Mouse (Mus musculus): ENCODE results near the gene Phf2.
"Not testable (repeated sequence)": the region's sequence is repeated elsewhere in the genome, so short reads cannot be mapped to it uniquely, and the experiment has no call there.

Gene Phf2

DNA sequence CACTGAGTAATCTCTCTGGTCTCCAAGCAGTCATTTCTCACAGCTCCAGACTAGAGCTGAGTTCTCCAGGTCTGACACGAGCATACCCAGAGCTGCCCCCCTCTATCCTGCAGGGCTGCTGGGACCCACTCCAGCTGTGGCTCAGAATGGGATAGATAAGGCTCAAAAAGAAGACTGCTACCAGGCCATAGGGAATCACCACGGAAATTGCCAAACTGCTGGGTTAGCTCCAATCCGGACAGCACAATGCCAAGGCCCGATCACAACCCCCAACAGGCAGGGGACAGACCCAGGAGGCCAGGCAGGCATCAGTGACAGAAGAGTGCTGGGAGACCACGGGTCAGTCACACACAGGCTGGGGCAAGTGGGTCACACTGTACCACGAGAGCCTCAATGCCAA lies 12.9 kb downstream of the Phf2 start:
- no peak for DNase-seq (ENCODE audit: low spot score in 2 of 2)

- no peak for DNase-seq (ENCODE audit: low spot score in 2 of 2)
These were observed 13.5 kb downstream of the Phf2 start for GRCm38 (mm10) chr13:48857246-48857932.

GRCm38 (mm10) chr13:48853947-48854346 lies 17.0 kb downstream of the Phf2 start:
- no peak for DNase-seq (ENCODE audit: low spot score in 2 of 2)

- no peak for DNase-seq (ENCODE audit: low spot score in 2 of 2)
These were observed 17.4 kb downstream of the Phf2 start for GRCm38 (mm10) chr13:48853475-48853874.

DNA sequence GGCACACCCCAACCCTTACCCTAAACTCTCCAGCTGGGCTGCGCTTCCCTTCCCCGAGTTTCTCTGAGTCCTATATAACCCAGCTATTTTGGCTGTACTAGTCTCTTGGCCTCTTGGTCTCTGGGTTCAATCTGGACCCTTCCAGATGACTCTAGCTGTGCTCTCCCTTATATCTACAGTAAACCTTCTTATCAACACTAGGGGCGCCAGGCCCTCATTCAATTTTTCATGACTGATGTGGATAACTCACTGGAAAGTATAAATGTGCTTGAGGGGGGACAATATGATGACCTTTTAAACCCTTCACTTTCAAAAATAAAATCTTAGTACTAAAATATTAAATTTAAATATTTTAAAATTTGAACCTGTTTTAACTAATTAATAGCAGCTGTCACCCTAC lies 18.1 kb downstream of the Phf2 start:
- DNase-seq (ENCODE audit: low spot score in 2 of 2) = no peak

GRCm38 (mm10) chr13:48851719-48852118 lies 19.2 kb downstream of the Phf2 start:
- DNase-seq (ENCODE audit: low spot score in 2 of 2) = no peak

DNA sequence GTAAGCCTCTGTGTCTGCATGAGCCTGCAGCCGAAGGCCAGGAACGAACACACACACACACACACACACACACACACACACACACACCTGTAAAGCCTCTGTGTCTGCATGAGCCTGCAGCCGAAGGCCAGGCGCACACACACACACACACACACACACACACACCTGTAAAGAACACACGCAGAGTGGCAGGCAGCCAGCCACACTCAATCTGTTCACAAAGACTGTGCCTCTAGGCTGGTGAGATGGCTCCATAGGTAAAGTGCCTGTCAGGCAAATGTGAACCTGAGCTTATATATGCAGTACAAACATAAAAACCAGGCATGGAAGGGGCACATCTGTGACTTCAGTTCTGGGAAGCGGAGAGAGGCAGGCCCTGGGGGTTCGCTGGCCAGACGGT lies 20.1 kb downstream of the Phf2 start:
- no peak for DNase-seq (ENCODE audit: low spot score in 2 of 2)

GRCm38 (mm10) chr13:48850326-48850725 lies 20.6 kb downstream of the Phf2 start:
- DNase-seq (ENCODE audit: low spot score in 2 of 2) = no peak

GRCm38 (mm10) chr13:48849155-48849554 lies 21.8 kb downstream of the Phf2 start:
- no peak for DNase-seq (ENCODE audit: low spot score in 2 of 2)

DNA sequence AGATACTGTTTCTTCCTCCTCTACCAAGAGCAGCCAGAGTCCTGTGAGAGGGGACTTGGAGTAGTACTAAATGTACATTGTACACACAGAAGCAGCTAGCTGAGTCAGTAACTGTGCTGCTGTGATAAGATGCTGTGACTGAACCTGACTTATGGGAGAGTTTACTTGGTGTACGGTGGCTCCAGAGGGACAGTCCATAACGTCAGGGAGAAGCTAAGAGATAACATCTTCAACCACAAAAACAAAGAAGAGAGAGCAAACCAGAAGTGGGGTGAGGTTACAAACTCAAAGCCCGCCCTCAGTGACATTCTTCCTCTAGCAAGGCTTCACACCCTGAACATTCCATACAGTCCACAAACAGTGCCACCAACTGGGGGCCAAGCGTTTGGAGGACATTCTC lies 25.6 kb downstream of the Phf2 start:
- peak; percentile 22 to 31 for DNase-seq (ENCODE audit: low spot score in 2 of 2)

DNA sequence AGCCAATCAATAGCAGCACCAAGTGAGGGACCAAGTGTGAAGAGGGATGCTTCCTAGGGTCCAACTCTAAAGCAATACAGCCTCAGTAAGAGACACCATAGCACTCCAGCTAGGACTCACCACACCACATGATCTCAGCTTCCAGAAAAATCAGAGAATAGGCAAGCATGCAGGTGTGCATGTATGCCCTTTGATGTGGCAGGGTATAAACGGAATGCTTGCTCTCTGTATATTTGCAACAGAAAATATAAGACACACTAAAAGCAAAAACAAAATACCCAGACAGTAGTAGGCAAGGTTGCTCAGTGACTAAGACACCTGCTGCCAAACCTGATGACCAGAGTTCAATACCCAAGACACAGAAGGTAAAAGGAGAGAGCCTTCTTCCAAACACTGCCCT lies 27.4 kb downstream of the Phf2 start:
- DNase-seq (ENCODE audit: low spot score in 2 of 2) = no peak

DNA sequence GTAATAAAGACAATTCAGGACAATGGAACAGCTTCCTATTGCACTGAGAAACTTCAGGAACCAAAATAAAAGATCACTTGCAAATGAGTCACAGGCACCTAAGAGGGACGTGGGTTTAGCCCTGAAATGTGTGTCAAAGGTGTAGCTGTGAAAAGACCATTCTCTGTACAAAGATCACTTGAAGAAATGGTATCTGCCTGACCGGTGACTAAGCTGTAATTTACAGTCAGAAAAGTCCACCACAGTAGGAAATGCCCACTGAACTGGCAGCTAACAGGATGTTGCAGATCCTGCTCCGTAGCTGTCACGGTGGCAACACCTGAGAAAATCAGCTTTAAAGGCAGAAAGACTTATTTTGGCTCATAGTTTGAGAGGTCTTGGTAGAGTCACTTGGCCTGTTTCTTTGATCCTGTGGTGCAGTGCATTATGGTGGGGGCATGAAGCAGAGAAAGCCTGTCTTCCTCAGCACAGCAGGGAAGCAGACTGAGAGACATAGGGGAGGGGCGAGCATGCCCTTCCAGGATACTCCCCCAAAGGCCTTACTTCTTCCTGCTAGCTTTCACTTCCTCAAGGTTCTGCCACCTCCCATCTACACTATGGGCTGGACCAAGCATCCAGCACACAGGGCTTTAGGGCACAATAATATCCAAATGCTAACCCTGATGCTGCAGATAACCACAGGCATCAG lies 28.9 kb downstream of the Phf2 start:
- DNase-seq (ENCODE audit: low spot score in 2 of 2) = peak; percentile 6 to 22

DNA sequence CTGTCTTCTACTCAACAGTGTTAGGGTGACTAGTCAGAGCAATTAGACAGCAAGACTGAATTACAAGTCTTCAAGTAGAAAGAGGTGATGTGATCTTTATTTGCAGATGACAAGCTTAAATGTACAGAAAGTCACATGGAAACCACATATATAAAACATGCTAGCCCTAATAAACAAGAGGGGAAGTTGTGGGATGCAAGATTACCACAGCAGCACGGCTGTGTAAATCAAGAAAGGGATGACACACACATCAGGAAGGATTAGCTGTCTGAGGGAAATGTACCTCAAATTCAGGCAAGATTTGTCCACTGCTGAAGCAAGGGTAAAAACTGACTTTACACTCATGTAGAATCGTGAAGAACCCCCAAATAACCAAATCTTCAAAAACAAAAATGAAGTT lies 32.6 kb downstream of the Phf2 start:
- DNase-seq (ENCODE audit: low spot score in 2 of 2) = no peak

DNA sequence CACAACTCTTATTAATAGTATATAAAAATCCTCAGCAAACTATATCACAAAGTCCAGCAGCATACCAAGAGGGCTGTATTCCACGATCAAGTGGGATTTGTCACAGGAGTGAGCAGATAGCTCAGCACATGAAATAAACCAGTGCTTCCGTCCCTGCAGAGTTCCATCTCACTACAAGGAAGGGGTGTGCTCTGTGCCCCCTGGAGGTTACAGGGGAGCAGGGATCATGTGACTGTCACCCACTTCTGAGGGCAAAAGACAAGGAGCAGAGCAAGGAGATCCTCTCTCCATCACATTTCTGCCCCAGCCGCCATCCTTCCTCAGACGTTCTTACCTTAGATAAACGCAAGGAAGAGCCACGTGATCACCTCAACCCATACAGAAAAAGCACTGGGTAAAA lies 33.4 kb downstream of the Phf2 start:
- DNase-seq (ENCODE audit: low spot score in 2 of 2) = no peak

GRCm38 (mm10) chr13:48830528-48831250 lies 40.2 kb downstream of the Phf2 start:
- no peak for DNase-seq (ENCODE audit: low spot score in 2 of 2)

DNA sequence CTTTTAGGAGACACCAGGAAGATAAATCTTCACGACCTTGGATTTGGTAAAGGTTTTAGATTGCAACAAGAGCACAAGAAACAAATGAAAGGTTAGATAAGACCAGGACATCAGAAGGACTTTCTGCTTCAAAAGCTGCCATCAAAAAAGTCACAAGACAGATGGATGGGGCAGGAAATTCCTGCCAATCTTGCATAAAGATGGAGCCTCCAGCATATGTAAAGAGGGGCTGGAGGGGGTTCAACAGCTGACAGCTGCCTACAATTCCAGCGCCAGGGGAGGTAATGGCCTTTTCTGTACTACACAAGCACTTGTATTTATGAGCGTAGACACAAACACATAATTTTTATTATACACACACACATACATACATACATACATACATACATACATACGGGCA lies 41.1 kb downstream of the Phf2 start:
- no peak for DNase-seq (ENCODE audit: low spot score in 2 of 2)

DNA sequence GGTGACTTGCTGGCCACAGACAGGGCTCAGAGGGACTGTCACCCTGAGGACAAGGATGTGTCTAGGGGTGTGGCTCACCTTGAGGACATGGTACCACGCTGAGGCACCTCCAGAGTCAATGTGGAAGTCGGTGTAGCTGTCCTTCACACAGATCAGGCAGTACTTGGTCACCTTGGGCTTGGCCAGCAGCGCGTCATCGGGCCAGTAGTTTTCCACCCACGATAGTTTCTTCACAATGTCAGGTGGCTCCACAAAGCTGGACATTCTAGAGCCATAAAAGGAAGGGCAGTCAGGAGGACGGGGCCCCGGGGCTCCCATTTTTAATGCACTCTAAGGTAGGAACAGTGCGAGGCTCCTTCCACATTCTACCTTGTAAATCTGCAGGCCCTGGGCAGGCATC lies 48.0 kb downstream of the Phf2 start:
- DNase-seq (ENCODE audit: low spot score in 2 of 2) = no peak

DNA sequence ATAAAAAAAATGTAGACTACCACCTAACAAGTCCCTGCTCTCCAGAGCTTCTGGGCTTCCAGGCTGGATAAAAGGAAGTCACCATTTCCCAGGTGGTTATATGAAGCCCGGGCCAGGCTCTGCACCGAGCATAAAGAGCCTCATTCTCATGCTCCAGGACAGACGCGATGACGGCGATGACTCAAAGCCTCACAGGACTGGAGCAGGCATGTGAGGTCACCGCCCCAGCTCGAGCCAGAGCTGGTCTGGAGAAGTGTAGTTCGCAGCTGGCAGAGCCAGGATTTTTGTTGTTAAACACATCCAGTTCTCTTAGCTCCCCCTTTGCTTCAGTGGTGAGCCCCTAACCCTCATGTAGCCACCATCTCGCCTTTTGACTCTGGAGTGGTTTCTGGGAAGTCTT lies 48.6 kb downstream of the Phf2 start:
- no peak for DNase-seq (ENCODE audit: low spot score in 2 of 2)

DNA sequence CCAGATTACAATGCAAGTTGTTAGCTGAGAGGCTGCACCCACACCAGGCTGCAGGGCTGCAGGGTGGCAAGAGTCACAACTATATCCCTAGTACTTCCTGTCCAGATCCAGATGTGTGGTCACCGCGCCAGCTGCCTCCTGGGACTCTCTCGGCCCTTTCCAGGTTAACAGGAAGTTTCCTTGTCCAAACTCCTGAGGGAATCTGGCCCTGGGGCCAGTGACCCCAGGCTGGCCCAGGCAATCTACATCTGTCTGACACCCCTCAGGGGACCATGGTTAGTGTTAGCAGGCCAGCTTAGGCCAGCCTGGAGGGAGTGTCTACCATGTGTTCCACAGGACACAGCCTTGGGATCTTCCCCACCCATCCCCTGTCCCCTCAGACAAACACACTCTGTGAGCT lies 51.8 kb downstream of the Phf2 start:
- no peak for DNase-seq (ENCODE audit: low spot score in 2 of 2)

- DNase-seq (ENCODE audit: low spot score in 2 of 2) = no peak
These were observed 56.5 kb downstream of the Phf2 start for GRCm38 (mm10) chr13:48814406-48814805.

DNA sequence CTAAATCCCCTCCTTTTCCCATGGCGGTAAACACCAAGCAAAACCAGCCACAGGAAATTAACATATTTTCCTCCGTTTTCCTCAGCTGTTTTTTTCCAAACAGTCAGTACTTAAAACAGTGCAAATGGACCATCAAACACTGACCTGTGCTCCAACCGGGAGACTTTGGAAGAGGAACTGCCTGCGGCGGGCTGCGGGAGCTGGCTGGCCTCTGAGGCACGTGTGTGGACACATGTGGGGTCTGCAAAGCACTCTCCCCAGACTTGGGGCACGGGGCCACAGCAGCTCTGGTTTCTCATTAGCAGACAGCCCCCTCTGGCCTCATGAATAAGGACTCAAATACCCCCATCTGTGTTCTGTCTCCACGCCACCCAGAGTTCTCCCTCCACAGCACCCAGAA lies 59.9 kb downstream of the Phf2 start:
- DNase-seq (ENCODE audit: low spot score in 2 of 2) = no peak

DNA sequence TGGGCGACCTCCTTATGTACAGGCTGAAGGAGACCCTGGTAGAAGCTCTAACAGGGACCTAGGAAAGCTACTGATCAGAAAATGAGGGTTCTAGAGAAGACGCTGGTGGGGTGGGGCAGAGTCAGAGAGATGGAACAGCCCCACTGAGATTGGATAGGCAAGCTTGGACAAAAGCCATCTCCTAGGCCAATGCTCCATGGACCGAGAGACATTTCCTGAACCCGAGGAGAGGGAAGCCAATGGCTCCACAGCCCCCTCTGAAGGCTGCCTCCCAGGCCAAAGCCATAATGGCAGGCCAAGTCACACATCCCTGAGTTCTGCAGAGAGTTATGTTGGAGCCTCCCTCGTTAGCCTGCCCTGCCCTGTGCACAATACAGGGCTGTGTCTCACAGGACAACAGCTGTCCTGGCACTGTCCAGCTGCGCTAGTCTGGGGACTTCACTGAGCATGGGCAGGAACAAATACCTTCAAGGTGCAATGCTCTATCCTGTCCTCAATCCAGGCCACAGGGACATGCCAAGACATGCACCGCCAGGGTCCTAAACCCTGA lies 60.6 kb downstream of the Phf2 start:
- DNase-seq (ENCODE audit: low spot score in 2 of 2) = no peak

DNA sequence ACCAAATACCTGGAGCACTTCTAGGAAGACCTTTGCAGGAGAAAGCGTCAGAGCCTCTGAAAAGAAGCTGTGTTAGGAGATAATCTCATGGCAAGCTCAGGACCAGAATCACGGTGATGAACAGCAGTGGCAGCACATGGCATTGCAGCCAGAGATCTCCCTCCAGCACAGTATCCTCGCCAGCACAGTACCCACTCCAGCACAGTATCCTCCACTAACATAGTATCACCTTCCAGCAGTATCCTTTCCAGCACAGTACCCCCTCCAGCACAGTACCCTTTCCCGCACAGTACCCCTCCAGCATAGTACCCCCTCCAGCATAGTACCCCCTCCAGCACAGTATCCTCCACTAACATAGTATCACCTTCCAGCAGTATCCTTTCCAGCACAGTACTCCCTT lies 61.3 kb downstream of the Phf2 start:
- not testable (repeated sequence) for DNase-seq (ENCODE audit: low spot score in 2 of 2)

All from natural killer cell, adult 2 months (primary cell).